Mouse (Mus musculus) retina, adult 2 months (tissue): ENCODE results near the gene Gjd3.
"Not testable (repeated sequence)": the region's sequence is repeated elsewhere in the genome, so short reads cannot be mapped to it uniquely, and the experiment has no call there.

Experiments
- DNase-seq: peaks from one replicate; pipeline ENCODE4 v3.0.0-alpha.2; 2012; ENCODE audit warnings: low read depth, low spot score

Gjd3 gene

DNA sequence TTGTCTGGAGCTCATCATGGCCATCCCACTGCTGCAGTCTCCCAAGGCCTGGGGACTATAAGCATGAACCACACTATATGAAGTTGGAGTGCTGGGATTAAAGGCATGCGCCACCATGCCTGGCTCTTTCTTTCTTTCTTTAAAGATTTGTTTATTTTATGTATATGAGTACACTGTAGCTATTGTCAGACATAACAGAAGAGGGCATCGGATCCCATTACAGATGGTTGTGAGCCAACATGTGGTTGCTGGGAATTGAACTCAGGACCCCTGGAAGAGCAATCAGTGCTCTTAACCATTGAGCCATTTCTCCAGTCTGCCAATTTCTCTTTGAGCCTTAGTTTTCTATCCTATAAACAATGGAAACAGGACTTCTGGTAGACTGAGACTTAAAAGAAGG is 49.0 kb downstream of the Gjd3 start:
- not testable (repeated sequence) for DNase-seq

DNA sequence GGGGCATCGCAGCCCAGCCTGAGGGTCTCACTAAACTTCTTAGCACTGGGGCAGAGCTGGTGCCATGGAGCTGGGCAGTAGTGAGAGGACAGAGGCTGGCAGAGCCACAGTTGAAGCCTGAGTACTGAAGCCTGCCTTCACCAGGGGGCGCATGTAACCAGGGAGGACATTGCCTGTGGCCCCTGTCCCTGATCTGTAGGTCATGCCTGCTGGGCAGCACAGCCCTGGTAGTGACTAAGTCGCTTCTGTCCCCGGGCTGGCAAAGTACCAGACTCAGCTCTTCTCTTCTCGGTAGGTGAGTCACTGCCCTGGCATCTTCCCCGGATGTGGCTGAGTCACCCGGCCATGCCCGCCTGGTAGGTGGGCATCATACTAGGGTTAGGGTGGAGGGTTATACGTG is 49.7 kb downstream of the Gjd3 start:
- DNase-seq, result no peak

GRCm38 (mm10) chr11:98932293-98933091 is 50.3 kb downstream of the Gjd3 start:
- no peak for DNase-seq
